Mouse (Mus musculus): ENCODE measurements around the gene Pik3c2b. TPM values are rescaled to one million over a fixed set of nuclear protein-coding genes. Genes with fewer than 3 reads are reported as not detected.
"Not testable (repeated sequence)": the region's sequence is repeated elsewhere in the genome, so short reads cannot be mapped to it uniquely, and the experiment has no call there.

The Pik3c2b gene
- total RNA-seq, 2 experiments from 2014 or later: 1.7 to 2.6 TPM

- peak; percentile 20; the same call in 1 of the 2 replicates for ATAC-seq (replicated peaks; ENCODE audit: poor library complexity)
Observed at GRCm38 (mm10) chr1:133032981-133033315, 12.5 kb upstream of the Pik3c2b start.

GRCm38 (mm10) chr1:133033316-133034090, 12.0 kb upstream of the Pik3c2b start:
- peak; percentile 68 for ATAC-seq (replicated peaks; ENCODE audit: poor library complexity)

- peak; percentile 71 for ATAC-seq (replicated peaks; ENCODE audit: poor library complexity)
Observed at GRCm38 (mm10) chr1:133034091-133034460, 11.4 kb upstream of the Pik3c2b start.

- ATAC-seq (replicated peaks; ENCODE audit: poor library complexity): not testable (repeated sequence)
Observed at GRCm38 (mm10) chr1:133034682-133035081, 10.8 kb upstream of the Pik3c2b start.

GRCm38 (mm10) chr1:133039505-133039949, 5.9 kb upstream of the Pik3c2b start:
- peak; percentile 96 for ATAC-seq (replicated peaks; ENCODE audit: poor library complexity)

- ATAC-seq (replicated peaks; ENCODE audit: poor library complexity): peak; percentile 81
Observed at GRCm38 (mm10) chr1:133045861-133046440, 484 bp downstream of the Pik3c2b start.

GRCm38 (mm10) chr1:133046441-133046931, 1.0 kb downstream of the Pik3c2b start:
- peak; percentile 43 for ATAC-seq (replicated peaks; ENCODE audit: poor library complexity)

- no peak for ATAC-seq (replicated peaks; ENCODE audit: poor library complexity)
Observed at GRCm38 (mm10) chr1:133047575-133047974, 2.1 kb downstream of the Pik3c2b start.

- no peak for ATAC-seq (replicated peaks; ENCODE audit: poor library complexity)
Observed at GRCm38 (mm10) chr1:133048690-133049089, 3.2 kb downstream of the Pik3c2b start.

GRCm38 (mm10) chr1:133050001-133050431, 4.5 kb downstream of the Pik3c2b start:
- no peak for ATAC-seq (replicated peaks; ENCODE audit: poor library complexity)

- peak; percentile 48; the same call in 1 of the 2 replicates for ATAC-seq (replicated peaks; ENCODE audit: poor library complexity)
Observed at GRCm38 (mm10) chr1:133051829-133052228, 6.4 kb downstream of the Pik3c2b start.

GRCm38 (mm10) chr1:133053034-133053433, 7.6 kb downstream of the Pik3c2b start:
- ATAC-seq (replicated peaks; ENCODE audit: poor library complexity): no peak

- no peak for ATAC-seq (replicated peaks; ENCODE audit: poor library complexity)
Observed at GRCm38 (mm10) chr1:133054326-133054725, 8.9 kb downstream of the Pik3c2b start.

- peak; percentile 25; the same call in 1 of the 2 replicates for ATAC-seq (replicated peaks; ENCODE audit: poor library complexity)
Observed at GRCm38 (mm10) chr1:133057345-133058034, 12.0 kb downstream of the Pik3c2b start.

- peak; percentile 54 for ATAC-seq (replicated peaks; ENCODE audit: poor library complexity)
Observed at GRCm38 (mm10) chr1:133059592-133059991, 14.1 kb downstream of the Pik3c2b start.

GRCm38 (mm10) chr1:133060681-133061080, 15.2 kb downstream of the Pik3c2b start:
- no peak for ATAC-seq (replicated peaks; ENCODE audit: poor library complexity)

GRCm38 (mm10) chr1:133063164-133063563, 17.7 kb downstream of the Pik3c2b start:
- ATAC-seq (replicated peaks; ENCODE audit: poor library complexity): no peak

- ATAC-seq (replicated peaks; ENCODE audit: poor library complexity): no peak
Observed at GRCm38 (mm10) chr1:133068268-133068667, 22.8 kb downstream of the Pik3c2b start.

- ATAC-seq (replicated peaks; ENCODE audit: poor library complexity): no peak
Observed at GRCm38 (mm10) chr1:133068669-133069274, 23.3 kb downstream of the Pik3c2b start.

GRCm38 (mm10) chr1:133069275-133070120, 24.0 kb downstream of the Pik3c2b start:
- no peak; the same call in 1 of the 2 replicates for ATAC-seq (replicated peaks; ENCODE audit: poor library complexity)

Data from megakaryocyte progenitor cell, adult 5-6 weeks (primary cell).